Mouse (Mus musculus) 3T3-L1 (cell line): Measurements from ENCODE around the gene Gtpbp3.

Experiments
- DNase-seq: peaks from one replicate; pipeline ENCODE4 v3.0.0-alpha.2; 2015; ENCODE audit warnings: low read depth, low spot score

Gene Gtpbp3

DNA sequence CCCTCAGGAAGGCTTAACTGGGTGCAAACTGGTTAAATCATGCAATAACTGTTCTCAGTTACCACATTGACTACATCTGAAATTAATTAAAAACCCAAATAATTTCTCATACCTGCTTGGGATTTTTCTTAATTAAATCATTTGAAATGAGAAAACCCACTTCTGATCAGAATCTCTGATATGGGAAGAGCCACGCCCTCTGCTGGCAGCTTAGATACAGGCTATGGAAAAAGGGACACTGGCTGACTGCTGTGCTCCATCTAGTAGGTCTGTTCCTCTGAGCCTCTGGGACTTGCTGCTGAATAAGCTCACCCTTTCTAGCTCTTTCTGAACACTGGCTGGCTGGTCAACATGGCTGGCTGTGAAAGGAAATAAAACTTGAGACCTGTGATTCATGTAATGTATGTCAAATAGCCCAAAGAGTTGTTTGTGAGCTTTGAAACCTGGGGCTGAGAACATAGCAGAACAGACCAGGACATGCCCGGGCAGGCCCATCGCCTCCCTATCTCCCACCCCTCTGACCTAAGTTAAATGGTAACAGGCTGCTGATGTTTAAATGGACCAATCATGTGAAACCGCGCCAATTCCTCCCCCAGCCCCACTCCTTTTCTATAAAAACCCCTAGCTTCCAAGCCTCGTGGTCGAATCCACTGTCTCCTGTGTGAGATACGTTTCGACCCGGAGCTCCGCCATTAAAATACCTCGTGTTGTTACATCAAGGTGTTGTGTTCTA lies 43.0 kb downstream of the Gtpbp3 start:
- peak; percentile 59 for DNase-seq

DNA sequence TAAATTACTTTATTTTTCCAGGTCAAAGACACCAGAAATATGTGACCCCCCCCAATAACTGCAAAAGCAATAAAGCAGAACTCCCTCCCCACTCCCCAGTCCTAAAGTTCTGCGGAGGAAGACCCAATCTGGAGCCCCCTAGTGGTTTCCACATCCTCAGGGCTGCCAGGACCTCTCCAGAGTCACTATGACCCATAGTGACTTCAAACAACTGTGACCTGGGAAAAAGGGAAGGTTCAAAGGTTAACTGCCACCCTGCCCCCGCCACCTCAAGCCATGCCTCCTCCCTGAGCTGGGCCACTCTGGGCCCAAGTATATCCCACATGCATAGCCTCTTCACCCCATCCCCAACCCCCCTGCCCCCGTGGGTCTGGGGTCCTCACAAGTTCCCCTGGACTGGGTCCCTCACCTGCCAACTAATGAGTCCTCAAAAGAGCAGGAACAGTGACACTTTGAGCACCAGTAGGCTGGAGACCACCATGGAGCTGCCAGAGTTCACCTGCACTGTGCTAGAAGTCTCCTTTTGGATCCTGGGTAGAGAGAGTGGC lies 46.4 kb downstream of the Gtpbp3 start:
- DNase-seq, result no peak

DNA sequence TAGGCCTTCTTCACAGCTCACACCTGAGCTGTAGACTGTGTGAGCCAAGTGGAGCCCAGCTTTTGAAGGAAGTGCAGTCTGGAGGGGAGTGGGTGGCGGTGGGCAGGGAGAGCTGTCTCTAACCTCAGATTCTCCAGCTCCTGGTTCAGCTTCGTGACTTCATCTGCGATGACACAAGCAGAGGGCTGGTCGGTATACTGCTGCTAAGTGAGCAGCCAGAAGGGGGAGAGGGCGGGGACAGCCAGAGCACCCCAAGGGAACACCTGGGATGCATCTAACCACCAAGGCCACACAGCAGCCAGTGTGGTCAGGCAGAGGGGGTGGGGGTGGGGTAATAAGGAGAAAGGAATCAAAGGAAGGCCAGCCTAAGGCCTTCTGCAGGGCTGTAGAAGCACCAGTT lies 47.8 kb downstream of the Gtpbp3 start:
- DNase-seq, result no peak

DNA sequence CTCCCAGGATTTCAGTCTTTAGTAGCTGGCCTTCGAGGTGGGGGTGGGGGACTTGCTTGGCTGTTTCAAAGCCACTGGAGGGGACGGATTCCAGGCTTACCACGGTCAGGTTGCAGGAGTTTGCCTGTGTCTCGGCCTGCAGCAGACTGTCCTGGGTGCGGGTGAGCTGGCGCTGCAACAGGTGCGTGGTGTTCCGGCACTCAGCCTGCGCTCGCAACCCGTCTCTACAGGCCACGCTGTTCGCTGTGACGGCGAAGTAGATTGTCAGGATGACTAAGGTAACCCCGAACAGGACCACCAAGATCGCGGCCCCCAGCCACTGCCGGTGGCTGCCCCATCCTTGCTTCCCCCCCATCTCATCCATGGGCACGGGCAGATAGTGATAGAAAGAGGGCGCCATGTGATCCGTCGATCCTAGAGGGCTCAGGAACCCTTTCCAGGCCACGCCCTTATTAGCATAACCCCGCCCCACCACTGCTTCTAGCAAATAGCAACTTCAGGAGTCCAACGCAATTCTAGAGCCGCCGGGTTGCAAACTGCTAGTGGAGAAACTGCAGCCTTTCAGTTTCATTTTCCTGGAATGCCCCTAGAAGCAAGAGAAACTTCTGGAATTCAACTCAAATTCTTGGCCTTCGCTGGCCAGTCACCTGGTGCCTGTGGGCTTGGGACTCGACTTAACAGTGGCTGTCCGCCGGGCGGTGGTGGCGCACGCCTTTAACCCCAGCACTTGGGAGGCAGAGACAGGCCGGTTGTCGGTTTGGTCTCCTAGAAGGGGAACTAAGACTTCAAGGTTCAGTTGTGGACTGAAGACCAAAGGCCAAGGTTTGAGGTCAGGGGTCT lies 49.3 kb downstream of the Gtpbp3 start, which contains the start of gene Bst2:
Gene Bst2, minus strand, starts transcription at position 429 of the 840 bp plus-strand sequence.
- DNase-seq, result peak; percentile 96

DNA sequence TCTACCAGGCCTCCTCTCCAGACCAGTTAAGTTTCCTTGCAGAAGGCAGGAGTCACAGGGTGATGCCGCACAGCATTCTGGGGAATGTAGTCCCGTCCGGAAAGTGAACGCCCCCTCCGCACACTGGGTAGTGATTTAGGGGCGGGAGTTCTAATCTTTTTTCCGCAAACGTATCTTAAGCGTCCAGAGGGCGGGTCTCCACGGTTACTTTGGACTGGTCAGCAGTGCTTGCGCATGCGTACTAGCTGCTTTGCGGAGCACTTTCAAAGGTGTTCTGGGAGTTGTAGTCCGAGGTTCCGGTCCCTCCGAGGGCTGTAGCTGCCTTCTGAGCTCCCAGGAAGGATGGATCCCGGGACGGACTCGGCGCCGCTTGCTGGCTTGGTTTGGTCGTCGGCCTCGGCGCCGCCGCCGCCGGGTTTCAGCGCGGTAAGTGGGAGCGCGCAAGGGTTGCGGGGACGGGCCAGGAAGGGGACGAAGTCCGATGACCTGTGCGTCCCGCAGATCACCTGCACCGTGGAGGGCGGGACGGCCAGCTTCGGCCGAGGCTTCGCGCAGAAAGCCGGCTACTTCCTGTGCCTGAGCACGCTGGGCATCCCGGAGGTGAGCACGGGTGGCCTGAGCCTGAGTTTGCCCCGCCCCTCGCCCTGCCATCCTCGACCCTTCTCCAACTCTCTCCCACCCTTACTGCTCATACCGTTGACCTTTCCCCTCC lies 54.9 kb downstream of the Gtpbp3 start, which contains the start of gene Mvb12a:
Gene Mvb12a, plus strand, starts transcription at position 291 of the 712 bp plus-strand sequence.
- DNase-seq, result peak; percentile 100

GRCm38 (mm10) chr8:71543755-71544154 lies 55.9 kb downstream of the Gtpbp3 start:
- no peak for DNase-seq

GRCm38 (mm10) chr8:71545053-71545452 lies 57.1 kb downstream of the Gtpbp3 start:
- DNase-seq, result no peak

- no peak for DNase-seq
Observed at GRCm38 (mm10) chr8:71547590-71547989, 59.7 kb downstream of the Gtpbp3 start.
